Comparison of ENCODE assay signal across 8 mouse cellular contexts in the genomic region with DNA sequence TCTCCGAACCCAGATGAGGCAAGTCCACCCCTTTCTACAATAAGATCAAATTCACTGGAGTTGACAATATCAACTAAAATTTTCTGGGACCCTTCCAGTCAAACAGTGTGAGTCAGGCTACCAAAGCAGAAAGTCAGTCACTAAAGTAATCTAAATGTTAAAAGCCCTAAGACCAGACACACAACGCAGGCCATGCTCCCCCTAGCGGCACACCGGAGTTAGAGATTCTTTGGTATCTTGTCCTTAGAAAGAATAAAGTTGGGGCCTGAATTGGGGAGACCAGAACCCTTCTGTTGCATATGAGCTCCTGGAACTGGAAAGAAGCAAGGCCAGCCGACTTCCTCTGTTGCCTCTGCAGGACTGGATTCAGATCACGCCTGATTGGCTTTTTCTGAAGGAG.
DNase-seq lines count a peak whose midpoint lies in the region; ATAC-seq and TF ChIP-seq lines count a peak whose summit lies in the region.

No protein-coding gene starts in this region.

- H3K9ac ChIP-seq in midbrain, embryonic 15.5 days: no peak overlapping the region
- no peak overlapping the region for H3K9ac ChIP-seq in embryonic facial prominence, embryonic 14.5 days (ENCODE audit: low read depth, low read length)
- no peak overlapping the region for H3K9ac ChIP-seq in lung, postnatal 0 days (replicated peaks; ENCODE audit: low read depth)

- H3K36me3 ChIP-seq in midbrain, embryonic 10.5 days: no peaks in the 10 kb centered on the region
- H3K36me3 ChIP-seq in midbrain, embryonic 15.5 days (replicated peaks): no peaks in the 10 kb centered on the region
- no peaks in the 10 kb centered on the region for H3K36me3 ChIP-seq in embryonic facial prominence, embryonic 14.5 days (ENCODE audit: control insufficient read depth, insufficient read depth, low read length)
- H3K36me3 ChIP-seq in lung, postnatal 0 days (ENCODE audit: insufficient read depth, low read length): no peaks in the 10 kb centered on the region
- H3K36me3 ChIP-seq in forebrain, embryonic 10.5 days (replicated peaks): no peaks in the 10 kb centered on the region

- no peaks in the 10 kb centered on the region for H3K27me3 ChIP-seq in midbrain, embryonic 10.5 days (ENCODE audit: low read depth, poor library complexity, severe bottlenecking)
- no peaks in the 10 kb centered on the region for H3K27me3 ChIP-seq in midbrain, embryonic 15.5 days (replicated peaks)
- no peaks in the 10 kb centered on the region for H3K27me3 ChIP-seq in embryonic facial prominence, embryonic 14.5 days (replicated peaks; ENCODE audit: control insufficient read depth, insufficient read depth, low read length)
- H3K27me3 ChIP-seq in lung, postnatal 0 days (replicated peaks; ENCODE audit: insufficient read depth, low read length): no peaks in the 10 kb centered on the region
- H3K27me3 ChIP-seq in forebrain, embryonic 10.5 days (ENCODE audit: poor library complexity, severe bottlenecking): no peaks in the 10 kb centered on the region

- TF ChIP-seq EP300 in lung, postnatal 0 days (IDR thresholded peaks at IDR 0.05): no peak; the same call in 1 of the 2 replicates

- no peak overlapping the region for H3K4me2 ChIP-seq in midbrain, embryonic 15.5 days
- H3K4me2 ChIP-seq in embryonic facial prominence, embryonic 14.5 days (ENCODE audit: low read depth, low read length): no peak overlapping the region
- no peak overlapping the region for H3K4me2 ChIP-seq in lung, postnatal 0 days (replicated peaks; ENCODE audit: low read depth, low read length)

- no peaks in the 10 kb centered on the region for H3K9me3 ChIP-seq in midbrain, embryonic 10.5 days (replicated peaks)
- no peaks in the 10 kb centered on the region for H3K9me3 ChIP-seq in midbrain, embryonic 15.5 days
- no peaks in the 10 kb centered on the region for H3K9me3 ChIP-seq in embryonic facial prominence, embryonic 14.5 days (ENCODE audit: control insufficient read depth, low read length)
- no peaks in the 10 kb centered on the region for H3K9me3 ChIP-seq in lung, postnatal 0 days (ENCODE audit: low read length)
- H3K9me3 ChIP-seq in forebrain, embryonic 10.5 days: no peaks in the 10 kb centered on the region

- H3K4me1 ChIP-seq in midbrain, embryonic 10.5 days: peaks cover 49% of the 10 kb centered on the region
- H3K4me1 ChIP-seq in midbrain, embryonic 15.5 days: peaks cover 30% of the 10 kb centered on the region
- H3K4me1 ChIP-seq in embryonic facial prominence, embryonic 14.5 days (ENCODE audit: control insufficient read depth, insufficient read depth, low read length): peaks cover 49% of the 10 kb centered on the region
- peaks cover 52% of the 10 kb centered on the region for H3K4me1 ChIP-seq in lung, postnatal 0 days (ENCODE audit: insufficient read depth, low read depth, low read length)
- peaks cover 48% of the 10 kb centered on the region for H3K4me1 ChIP-seq in forebrain, embryonic 10.5 days

- DNase-seq in midbrain, embryonic 10.5 days (ENCODE audit: low spot score): peak; percentile 61
- peak; percentile 58 for DNase-seq in adrenal gland, adult 8-10 months
- peak; percentile 70 for DNase-seq in embryonic facial prominence, embryonic 14.5 days (ENCODE audit: low spot score)
- peak; percentile 53 for DNase-seq in induced T-regulatory cell, adult 2 months (ENCODE audit: low read depth)
- DNase-seq in lung, postnatal 0 days (ENCODE audit: low spot score): peak; percentile 90
- peak; percentile 75 for DNase-seq in right cerebral cortex, postnatal 4 days
- no peak for DNase-seq in forebrain, embryonic 10.5 days (ENCODE audit: extremely low spot score, low spot score)

- peak; percentile 88 for TF ChIP-seq CTCF in lung, postnatal 0 days (IDR thresholded peaks at IDR 0.05)

- H3K4me3 ChIP-seq in midbrain, embryonic 10.5 days: no peak overlapping the region
- no peak overlapping the region for H3K4me3 ChIP-seq in midbrain, embryonic 15.5 days
- H3K4me3 ChIP-seq in embryonic facial prominence, embryonic 14.5 days (ENCODE audit: low read depth, low read length): no peak overlapping the region
- no peak overlapping the region for H3K4me3 ChIP-seq in lung, postnatal 0 days (ENCODE audit: low read depth, low read length)
- no peak overlapping the region for H3K4me3 ChIP-seq in forebrain, embryonic 10.5 days

- no peak for ATAC-seq in midbrain, embryonic 15.5 days (replicated peaks)
- ATAC-seq in embryonic facial prominence, embryonic 14.5 days (ENCODE audit: low read depth): no peak
- no peak for ATAC-seq in lung, postnatal 0 days

- H3K27ac ChIP-seq in midbrain, embryonic 10.5 days (replicated peaks): no peak overlapping the region
- H3K27ac ChIP-seq in midbrain, embryonic 15.5 days: no peak overlapping the region
- H3K27ac ChIP-seq in embryonic facial prominence, embryonic 14.5 days (replicated peaks; ENCODE audit: low read depth, low read length): no peak overlapping the region
- peak overlapping the region; percentile 89; the same call in 1 of the 2 replicates for H3K27ac ChIP-seq in lung, postnatal 0 days (ENCODE audit: low read length)
- H3K27ac ChIP-seq in forebrain, embryonic 10.5 days: no peak overlapping the region

- WGBS in midbrain, embryonic 10.5 days: 22% methylated on average over 6 of the region's 6 CpGs
- WGBS in midbrain, embryonic 15.5 days: 24% methylated on average over 6 of the region's 6 CpGs
- 28% methylated on average over 6 of the region's 6 CpGs for whole genome bisulfite sequencing in embryonic facial prominence, embryonic 14.5 days
- WGBS in lung, postnatal 0 days: 28% methylated on average over 6 of the region's 6 CpGs
- 20% methylated on average over 6 of the region's 6 CpGs for WGBS in forebrain, embryonic 10.5 days
